Mouse (Mus musculus) ovary, postnatal 36 days (tissue): ENCODE results near the gene Micall1.

Experiments
- DNase-seq: peaks from one replicate; pipeline ENCODE4 v3.0.0; 2022; ENCODE audit warnings: low spot score, mixed read lengths

Gene Micall1

GRCm38 (mm10) chr15:79185213-79185612, 76.5 kb downstream of the Micall1 start:
- DNase-seq: no peak
